Mouse (Mus musculus) ovary, postnatal 36 days (tissue): ENCODE results near the gene Mab21l3.

Experiments
- DNase-seq: peaks from one replicate; pipeline ENCODE4 v3.0.0; 2022; ENCODE audit warnings: low spot score, mixed read lengths

Mab21l3 gene

DNA sequence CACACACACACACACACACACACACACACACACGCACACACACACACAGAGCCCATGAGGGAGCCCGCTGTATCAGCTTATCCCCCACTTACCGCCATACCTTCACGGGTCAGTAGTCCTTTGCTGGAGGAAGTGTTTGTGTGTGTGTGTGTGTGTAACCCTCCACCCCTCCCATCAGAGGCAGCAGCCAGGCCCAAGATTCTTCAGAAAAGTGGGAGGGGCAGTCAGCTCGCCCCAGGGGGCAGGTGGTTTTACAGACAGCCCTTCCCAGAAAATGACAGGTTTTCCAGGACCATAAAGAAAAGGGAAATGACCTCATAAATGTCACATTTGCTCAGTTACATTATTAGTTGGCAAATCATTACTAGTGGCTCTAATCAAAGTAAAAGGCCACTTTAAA, at the start of gene Mab21l3:
Gene Mab21l3 (minus strand): TSS at position 144 of the 400 bp plus-strand sequence.
- DNase-seq, result no peak

DNA sequence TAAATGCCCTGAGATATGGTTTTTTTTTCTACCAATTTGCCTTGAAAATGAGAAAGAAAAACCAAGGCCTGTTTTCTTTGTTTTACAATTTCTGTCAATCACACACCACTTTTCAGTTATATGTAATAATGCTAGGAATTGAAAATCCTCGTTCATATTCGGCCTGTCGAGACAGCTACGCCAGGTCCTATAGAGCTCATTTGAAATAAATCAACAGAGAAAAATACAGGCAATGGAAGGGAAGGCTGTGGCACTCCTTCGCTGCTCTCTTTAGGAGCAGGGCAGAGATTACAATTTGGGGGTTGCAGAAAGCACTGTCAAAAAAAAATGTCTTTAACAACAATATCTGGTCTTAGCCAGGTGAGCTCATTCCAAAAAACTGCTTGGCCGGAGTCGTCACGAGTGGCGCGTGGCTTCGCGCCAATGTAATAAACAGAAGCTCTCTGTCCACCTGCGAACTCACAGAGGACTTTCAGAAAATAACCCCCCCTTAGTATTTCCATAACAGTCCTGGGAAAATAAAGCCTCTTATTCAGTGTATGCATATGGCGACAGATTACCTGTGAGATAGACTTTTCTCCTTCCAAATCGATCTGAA, 48.7 kb upstream of the Mab21l3 start:
- DNase-seq, result no peak

DNA sequence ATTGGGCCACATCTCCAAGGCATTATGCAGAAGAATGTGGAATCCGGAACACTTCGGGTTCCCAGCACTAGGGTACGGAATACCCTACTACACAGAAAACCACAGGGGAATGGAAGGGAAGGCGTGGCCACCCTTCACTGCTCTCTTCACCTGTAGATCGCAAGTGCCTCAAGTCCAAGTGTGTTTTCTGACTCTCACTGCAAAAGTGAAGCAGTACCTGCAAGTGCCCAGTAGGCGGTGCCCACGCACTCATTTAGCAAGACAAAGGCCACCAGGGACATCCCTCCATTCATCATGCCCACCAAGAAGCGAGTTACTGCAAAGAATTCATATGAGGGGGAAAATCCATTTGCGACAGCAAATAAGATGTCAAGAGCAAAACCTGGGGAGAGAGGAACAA, 48.1 kb upstream of the Mab21l3 start:
- DNase-seq, result peak; percentile 68

DNA sequence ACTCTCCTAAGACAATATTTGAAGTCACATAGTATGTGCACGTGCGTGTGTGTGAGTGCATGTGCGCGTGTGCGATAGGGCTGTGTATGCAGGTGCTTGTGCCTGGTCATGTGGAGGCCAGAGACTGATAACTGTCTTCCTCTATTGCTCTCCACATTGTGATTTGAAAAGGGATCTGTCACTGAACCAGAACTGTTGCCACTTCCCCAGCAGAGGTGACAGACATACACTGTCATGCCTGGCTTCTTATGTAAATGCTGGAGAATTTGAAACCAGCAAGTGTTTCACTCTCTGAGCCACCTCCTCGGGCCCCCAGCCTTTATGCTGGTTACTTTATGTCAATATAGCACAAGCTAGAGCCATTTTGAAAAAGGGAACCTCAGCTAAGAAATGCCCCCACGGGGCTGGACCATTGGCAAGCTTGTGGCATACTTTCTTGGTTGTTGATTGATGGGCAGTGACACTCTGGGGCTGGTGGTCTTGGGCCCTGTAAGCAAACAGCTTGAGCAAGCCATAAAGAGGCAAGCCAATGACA, 46.7 kb upstream of the Mab21l3 start:
- no peak for DNase-seq

DNA sequence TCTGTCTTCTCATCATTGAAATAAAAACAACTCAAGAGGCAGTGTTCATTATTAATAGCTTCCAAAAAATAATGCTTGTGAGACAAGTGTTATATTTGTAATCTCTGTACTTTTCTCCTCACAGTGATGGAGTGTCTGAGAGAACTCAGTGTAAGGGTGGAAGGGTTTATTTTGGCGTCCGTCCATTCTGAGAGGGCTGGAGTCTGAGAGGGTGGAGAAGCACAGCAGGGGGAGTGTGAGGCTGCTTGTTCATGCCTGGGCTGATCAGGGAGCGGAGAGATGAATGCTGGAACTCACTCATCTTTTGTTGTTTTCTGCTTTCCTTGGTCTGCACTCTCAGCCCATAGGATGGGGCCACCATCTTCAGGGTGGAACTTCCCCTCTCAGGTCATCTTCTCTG, 36.8 kb upstream of the Mab21l3 start:
- no peak for DNase-seq

DNA sequence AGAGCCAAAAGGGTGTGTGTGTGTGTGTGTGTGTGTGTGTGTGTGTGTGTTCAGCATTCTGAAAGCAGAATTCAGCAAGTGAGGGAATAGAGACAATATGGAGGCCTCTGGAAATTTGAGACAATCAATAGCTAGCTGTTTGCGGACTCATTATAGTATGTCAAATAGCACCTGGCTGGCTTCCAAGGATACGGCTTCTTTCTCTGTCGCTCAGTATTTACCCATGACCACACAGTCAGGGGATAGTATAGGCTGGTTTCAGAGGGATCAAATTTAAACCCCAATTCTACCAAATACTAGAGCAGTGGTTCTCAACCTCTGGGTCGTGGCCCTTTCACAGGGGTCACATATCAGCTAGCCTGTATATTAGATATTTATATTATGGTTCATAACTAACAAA, 36.3 kb upstream of the Mab21l3 start:
- no peak for DNase-seq

DNA sequence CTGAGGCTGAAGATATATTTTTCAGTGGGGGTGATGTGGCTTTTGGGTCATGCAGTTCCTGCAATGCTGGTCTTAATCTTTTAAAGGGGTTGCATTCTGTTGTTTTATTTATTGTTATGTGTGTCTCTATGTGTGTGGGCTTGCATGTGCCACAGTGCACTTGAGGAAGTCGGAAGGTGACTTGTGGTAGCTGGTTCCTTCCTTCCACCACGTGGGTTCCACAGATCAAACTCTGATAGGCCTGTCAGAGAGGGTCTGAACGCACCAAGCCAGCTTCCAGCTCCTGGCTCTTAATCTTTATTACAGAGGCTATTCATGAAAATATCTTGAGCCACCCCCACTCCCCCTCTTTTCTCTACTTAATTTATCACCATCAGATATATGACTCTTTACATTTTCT, 35.1 kb upstream of the Mab21l3 start:
- DNase-seq, result no peak

DNA sequence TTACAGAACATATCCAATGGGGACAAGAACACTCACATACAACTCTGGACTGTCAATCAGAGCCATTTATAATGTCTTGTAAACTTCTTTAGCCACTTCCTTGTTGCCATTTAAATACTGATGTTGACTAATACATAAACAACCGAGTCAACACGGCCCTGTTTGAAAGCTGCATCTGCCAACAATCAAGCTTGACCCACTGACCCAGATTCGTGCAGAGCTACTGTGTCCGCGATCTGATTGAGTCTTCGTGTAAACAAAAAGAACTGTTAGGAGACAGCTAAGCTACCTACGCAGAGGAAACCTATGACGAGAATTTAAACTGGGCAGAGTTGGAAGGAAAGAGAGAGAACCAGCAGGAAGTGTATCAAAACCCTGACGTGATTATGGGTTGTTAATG, 33.0 kb upstream of the Mab21l3 start:
- DNase-seq, result no peak

DNA sequence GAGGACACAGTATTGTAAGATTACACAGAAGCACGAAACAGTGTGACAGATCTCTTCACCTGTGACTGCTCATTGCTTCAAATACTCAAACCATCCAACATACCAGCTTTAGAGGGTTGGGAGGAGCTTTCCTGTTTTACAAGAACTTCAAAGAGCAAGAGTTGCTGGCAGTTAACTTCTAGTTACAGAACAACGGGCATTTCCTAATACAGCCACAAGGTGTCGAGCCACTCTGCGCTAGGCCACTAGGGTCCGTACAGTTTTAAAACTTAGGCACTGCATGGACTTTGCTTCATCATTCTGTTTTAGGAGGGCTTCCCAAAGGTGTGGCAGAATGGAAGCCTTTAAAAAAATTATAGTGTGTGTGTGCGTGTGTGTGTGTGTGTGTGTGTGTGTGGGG, 32.1 kb upstream of the Mab21l3 start:
- no peak for DNase-seq

DNA sequence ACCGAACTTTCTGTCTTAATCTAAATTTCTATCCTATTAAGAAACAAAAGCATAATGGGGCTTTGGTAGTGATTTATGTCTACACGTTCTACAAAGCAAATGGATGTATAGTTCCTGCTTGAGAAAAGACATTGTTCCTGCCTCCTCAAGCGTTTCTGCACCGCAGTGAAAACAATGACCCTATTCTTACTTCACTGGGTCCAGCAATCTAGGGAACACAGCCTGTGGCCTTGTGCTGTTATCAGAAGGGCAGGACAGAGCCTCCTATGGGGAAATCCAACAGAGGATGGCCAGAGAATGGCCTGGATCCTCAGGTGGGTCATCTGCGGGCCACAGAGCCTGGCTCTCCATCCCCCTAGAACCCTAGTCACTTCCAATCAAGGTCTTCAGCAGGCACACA, 29.4 kb upstream of the Mab21l3 start:
- no peak for DNase-seq

DNA sequence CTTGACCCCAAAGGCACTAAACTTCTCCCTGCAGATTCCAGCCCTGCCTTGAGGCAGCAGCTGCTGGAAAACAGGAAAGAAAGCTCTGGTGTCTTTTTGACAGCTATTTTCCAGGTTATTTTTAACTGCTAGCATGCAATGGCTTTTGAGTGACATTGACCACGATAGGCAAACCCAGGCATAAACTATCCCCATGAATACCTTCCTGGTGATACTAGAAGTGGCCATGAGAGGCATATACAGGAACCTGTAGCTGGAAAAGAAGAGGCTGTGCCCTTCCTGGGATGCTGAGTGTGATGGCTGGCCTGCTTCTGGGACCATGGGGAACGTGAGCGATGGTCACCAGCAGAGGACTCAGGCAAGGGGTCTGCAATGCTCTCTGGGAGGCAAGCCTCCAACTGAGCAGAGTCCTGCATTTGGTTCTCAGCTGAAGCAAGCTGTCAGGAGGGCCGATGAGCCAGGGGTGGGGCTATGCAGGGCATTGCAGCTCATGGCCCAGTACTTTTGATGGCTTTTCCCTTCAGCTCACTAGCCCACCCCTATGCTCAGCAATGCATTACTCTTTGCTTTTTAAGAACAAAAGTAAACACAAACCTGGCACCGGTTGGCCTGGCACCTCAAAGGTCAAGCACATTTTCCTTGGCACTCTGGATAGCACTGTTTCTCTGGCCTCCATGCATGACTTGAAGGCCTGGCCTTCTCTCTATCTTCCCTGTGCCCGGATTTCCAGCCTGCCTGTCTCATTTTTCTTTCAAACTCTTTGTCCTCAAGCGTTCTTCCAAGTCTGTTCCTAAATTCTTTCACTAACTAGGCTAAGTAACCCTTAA, 27.9 kb upstream of the Mab21l3 start:
- no peak for DNase-seq

DNA sequence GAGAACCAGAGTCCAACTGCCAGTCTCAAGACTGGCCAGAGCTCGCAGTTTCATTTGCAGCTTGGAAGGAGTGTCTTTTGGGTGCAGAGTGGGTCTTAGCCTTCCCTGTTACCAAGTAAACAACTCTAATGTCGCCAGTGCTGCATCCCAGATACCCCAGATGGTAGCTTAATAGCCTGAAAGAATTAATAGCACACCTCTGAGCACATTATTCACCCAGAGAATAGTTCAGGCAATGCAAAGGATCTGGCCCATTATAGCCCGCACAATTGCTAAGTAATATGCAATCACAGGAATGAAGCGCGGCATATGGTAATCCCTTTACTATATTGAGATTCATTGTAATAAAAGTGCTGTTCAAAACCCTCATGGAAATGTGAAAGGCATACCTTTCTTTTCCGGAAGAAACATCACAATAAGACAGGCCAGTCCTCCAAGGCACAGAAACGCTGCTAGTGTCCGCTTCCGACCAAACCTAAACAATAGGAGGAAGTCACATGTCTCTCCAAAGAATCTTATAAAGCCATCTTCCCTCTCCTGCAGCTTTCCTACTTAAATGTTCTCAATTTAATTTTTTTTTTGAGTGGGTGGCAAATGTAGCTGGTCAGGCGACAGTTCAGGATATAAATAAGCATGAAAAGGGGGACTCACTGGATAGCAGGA, 26.6 kb upstream of the Mab21l3 start:
- DNase-seq, result no peak

DNA sequence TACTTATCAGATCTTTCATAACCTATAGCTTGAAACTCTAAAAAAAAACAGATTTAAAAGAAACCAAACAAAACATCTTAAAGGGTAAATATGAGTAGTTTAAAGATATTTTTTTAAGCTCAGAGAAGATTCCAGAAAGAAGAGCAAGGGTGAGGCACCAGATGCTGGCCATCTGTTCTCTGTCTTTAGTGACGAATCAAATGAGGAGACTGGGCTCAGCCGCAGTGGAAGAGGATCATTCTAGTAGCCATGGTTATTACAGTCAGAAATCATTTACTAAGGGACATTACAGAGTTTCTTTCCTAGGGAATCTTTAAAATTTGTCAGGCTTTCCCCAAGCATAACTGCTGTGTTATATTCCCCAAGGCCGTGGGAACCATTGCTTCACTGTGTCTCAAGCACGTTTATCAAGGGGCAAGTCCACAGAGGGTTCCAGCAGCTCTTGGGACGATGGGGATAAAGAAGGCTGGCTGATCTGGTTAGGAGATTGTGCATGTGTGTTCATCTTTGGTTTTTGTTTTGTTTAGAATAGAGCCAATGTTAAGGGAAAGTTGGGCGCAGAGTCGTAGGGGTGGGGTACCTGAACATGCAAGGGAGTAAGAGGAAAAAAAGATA, 24.4 kb upstream of the Mab21l3 start:
- no peak for DNase-seq

DNA sequence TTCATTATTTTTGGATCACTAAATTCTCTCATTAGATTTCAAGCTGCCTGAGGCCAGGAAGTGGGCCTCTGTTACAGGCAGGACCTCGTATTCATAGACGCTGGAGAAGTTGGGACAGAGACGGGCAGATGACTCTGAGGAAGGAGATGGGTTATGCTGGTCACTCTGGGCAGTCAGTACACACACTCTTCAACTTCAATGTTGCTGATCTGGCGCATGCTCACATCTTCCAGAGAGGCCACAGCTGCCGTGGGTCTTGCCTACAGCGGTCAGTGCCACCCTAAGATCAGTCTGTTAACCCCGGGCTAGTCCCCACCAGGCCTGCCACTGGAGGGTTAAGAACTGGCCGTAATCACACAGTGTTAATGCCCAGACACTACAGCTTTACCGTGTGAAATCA, 23.2 kb upstream of the Mab21l3 start:
- no peak for DNase-seq

DNA sequence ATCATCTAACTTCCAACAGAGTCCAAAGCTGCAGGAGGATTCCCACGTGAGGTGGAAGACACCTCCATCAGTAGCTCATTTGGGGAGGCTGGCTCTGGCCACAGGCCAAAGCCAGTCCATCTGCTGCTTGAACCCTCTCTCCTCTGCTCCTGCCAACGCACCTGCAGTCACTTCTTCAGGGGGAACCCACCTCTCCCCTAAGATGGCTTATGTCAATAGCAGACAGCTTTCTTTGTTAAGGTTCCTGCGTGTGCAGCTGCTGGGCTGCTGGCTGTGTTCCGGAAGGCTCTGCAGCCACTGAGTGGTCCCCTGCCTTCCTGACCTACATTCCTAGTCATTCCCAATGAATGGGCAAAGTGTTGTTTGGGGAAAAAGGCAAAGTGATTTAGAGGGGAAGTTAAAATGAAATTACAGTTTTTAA, 18.3 kb upstream of the Mab21l3 start:
- DNase-seq, result no peak

DNA sequence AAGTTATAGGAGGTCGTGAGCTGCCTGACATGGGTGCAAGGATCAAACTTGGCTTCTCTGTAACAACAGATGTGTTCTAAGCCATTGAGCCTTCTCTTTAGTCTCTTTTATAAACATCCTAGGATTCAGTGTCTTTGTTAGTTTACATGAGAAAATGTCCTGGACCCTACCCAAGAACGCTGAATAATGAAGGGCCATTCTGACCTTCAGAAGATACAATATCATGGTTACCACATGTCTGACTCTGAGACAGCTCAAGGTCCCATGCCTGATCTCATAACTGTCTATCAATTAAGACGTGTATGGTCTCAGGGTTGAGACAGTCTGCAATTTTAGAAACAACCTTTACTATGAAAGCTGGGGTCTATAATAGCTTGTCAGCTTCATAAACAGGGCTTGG, 13.1 kb upstream of the Mab21l3 start:
- no peak for DNase-seq

DNA sequence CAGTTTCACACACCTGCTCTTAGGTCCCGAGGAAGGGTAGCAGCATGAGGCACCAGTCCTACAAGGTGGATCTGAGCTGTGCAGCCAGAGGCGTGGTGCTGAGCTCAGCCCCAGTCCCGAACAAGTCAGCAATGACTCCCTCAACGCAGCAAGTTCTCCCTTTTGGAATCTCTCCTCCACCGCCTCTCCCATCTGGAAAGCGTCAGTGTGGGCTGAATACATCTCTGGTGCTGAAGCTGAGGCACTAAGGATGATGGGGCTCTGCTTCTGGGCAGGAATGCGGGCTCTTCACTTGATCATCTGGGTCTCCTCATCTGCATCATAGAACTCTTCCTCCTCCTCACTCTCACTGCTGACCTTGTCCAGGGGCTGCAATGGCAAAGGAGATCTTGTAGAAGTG, 11.4 kb upstream of the Mab21l3 start:
- no peak for DNase-seq

DNA sequence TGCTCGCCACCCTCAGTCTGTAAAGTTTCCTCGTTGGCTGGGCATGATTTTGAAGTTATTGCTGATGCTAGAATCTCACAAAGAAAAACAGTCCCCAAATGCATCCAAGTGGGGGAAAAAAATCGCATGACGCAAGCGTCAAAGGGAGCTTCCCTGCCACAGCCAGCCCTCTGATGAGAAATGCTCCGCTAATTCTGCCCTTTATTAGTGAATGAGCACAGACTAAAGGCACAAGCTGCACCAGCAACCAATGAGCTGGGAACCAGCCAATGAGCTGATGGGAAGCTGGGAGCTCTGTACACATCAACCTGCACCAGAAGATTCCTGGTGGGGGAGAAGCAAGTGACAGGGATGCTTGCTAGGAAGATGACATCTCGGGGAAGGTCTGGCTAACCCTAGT, 11.0 kb upstream of the Mab21l3 start:
- no peak for DNase-seq

DNA sequence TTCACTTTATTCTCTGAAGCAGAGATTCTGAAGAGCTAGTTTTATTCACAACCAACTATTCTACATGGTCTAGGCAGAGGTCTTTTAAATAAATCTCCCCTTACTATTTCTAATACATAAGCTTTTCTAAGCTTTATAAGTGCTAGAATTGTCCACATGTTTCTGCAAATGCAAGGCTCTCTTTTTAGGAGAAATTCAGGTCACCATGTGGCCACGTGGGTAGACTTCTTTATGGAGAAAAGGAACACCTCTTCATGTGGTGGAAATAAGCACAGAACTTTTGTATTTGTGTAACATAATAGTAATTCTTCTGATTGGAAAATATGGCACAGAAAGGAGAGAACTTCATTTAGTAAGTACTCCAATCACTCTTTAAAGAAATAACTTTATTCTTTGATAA, 5.3 kb upstream of the Mab21l3 start:
- DNase-seq, result no peak

DNA sequence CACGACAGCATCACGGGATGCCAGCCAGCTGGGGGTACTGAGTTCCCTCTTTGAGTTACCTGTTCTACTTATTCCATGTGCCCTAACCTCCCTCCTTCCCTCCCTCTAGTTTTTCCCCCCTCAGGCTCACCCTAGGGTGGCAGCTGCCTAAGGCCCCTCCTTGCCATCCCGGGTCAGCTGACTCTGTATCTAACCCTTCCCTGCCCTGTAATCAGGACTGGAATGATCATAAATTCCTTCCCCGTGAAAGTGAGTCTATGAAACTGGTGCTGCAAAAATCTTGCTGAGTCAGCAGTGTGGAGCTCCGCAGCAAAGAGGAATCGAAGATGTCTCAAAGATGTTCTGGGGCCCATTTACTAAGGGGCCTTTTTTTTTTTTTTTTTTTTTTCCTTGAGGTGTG, 2.6 kb upstream of the Mab21l3 start:
- DNase-seq, result no peak

DNA sequence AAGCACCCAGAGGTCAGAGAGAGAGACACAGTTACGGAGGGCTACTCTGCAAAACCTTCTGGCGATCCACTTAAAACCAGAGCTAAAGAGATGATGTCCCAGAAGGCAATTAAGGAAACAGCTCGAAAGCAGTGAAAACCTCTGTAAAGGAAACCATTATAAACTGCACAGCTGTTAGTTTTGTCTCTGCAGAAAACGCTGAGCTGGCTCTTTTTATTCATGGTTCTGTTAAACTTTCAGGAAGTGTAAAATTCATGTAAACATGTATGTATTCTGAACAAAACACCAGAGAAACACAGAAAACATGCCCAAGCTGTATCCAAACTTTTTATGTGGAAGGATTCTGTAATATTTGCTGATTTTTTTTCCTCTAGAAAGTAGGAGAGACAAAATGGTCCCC, 2.7 kb downstream of the Mab21l3 start:
- DNase-seq, result no peak

DNA sequence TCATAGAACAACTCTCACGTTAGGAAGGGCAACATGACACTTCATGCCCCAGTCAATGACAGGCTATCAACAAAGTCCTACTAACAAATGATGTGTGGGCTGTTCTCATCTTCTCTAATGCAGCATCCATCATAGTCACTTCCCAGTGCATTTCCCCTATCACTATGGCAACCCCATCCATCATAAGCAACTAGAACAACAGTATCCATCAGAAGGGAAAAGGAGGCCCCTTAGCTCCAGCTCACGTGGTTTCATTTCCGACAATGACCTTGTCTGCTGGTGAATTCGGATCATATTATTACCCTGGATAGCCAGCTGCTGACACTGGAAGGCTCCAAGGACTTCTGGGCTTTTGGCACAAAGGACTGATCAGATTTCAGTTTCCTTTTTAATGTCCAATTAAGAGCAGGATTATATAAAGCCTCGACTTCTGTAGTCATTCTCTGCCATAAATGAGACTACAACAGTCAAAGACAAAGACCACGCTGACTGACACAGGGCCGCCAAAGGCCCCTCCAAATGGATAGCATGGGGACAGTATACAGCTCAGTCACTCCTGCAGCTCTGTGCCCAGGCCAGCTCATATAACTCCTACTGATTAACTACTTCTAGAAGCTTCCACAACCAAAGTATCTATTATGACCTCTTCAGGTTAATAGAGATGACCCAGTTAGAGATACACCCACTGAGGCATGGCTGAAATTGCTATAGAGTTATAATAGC, 6.2 kb downstream of the Mab21l3 start:
- no peak for DNase-seq
